Mouse (Mus musculus) MEL (cell line): ENCODE results near the gene Emilin3.

Source experiments
- KAT2A ChIP-seq: conservative IDR thresholded peaks from 2 replicates; pipeline ENCODE4 v1.6.1; 2012; ENCODE audit warnings: low read depth, low read length, improper control_type of control experiment, inconsistent platforms
- MAZ ChIP-seq: IDR thresholded peaks from 2 replicates; pipeline ENCODE4 v1.6.1; 2012; ENCODE audit warnings: low read depth, mild to moderate bottlenecking, inconsistent platforms, low read length, improper control_type of control experiment
- TBP ChIP-seq: IDR thresholded peaks from 2 replicates; pipeline ENCODE4 v1.8.0; 2011; ENCODE audit warnings: low read depth, low read length, improper control_type of control experiment
- UBTF ChIP-seq: IDR thresholded peaks from 2 replicates; pipeline ENCODE4 v1.6.1; 2012; ENCODE audit warnings: low read depth, mild to moderate bottlenecking, inconsistent platforms, low read length, improper control_type of control experiment, moderate library complexity, borderline replicate concordance; ENCODE audit not compliant: insufficient read depth

DNA sequence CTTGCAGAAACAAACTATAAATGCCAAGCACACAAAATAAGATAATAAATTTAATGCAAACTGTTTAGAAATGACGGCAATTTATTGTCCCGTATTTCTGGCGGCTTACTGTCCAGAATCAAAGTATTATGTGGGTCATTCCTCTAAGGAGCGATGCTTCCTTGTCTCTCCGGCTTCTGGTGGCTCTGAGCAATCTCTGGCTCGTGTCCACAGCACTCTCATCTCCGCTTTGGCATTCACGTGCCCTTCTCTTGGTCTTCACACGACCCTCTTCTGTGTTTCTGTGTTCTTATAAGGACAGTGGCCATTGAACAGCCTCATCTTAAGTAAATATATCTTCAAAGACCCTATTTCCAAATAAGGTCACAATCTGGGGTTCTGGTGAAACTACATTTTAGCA is 2.5 kb upstream of the Emilin3 start:
- TF ChIP-seq UBTF = no peak
- no peak for TF ChIP-seq TBP
- TF ChIP-seq MAZ = no peak
- no peak for TF ChIP-seq KAT2A
